ENCODE assay signal across 8 mouse cellular contexts in the genomic region with DNA sequence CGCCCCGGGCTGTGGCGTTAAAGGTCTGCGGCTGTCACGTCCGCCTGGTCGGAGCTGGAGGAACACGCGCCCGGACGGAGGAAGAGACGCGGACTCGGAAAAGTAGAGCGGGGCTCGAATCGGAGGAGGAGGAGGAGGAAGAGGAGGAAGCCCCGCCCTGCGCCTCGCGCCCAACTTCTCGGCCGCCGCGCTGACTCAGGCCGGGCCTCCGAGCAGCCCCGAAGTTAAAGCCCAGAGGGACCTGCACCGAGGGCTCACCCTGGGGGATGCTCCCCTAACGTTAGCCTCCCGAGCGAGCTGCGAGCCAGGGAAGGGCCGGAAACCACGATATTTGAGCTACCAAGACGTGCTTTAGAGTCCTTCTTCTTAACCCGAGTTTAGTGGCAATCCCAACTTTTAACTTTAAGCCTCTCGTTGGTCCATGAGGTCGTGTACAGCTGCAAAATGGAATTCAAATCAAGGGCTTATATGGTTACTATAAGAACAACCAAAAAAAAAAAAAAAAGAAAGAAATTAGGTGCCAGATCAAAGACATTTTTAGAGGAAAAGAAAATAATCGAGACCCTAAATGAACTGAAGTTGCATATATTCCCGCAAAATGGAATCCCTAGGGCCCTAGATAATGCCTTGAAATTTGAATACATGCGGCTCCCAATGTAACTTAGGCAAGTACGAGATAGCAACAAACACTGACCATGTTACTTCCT. TPM values are rescaled to one million over a fixed set of nuclear protein-coding genes. Genes with fewer than 3 reads are reported as not detected.
A peak's percentile ranks its signal among the peaks of the same experiment; 100 is the strongest.
DNase-seq lines count a peak whose midpoint lies in the region; ATAC-seq and TF ChIP-seq lines count a peak whose summit lies in the region.

A gene (minus strand): TSS at position 121 of the 707 bp plus-strand sequence.

- H3K9ac ChIP-seq in heart, embryonic 13.5 days = peak within 1 kb of the TSS; percentile 98
- H3K9ac ChIP-seq in kidney, postnatal 0 days (ENCODE audit: low read depth, low read length) = peak within 1 kb of the TSS; percentile 99
- H3K9ac ChIP-seq in liver, embryonic 11.5 days (ENCODE audit: low read depth, low read length) = peak within 1 kb of the TSS; percentile 97
- H3K9ac ChIP-seq in stomach, embryonic 15.5 days = peak within 1 kb of the TSS; percentile 90

- DNase-seq in B cell, adult 2 months = peak; percentile 75
- peak; percentile 93 to 94 for DNase-seq in adrenal gland, postnatal 36 days
- DNase-seq in kidney, postnatal 0 days (ENCODE audit: low spot score) = peak; percentile 84
- no peak for DNase-seq in liver, embryonic 11.5 days (ENCODE audit: low spot score)

- peak within 1 kb of the TSS; percentile 98 for H3K27ac ChIP-seq in heart, embryonic 13.5 days (replicated peaks)
- peak within 1 kb of the TSS; percentile 98 for H3K27ac ChIP-seq in kidney, postnatal 0 days
- peak within 1 kb of the TSS; percentile 96 for H3K27ac ChIP-seq in liver, embryonic 11.5 days (ENCODE audit: low read depth, low read length)
- peak within 1 kb of the TSS; percentile 97 for H3K27ac ChIP-seq in stomach, embryonic 15.5 days

- H3K4me3 ChIP-seq in heart, embryonic 13.5 days = peak within 1 kb of the TSS; percentile 95
- H3K4me3 ChIP-seq in kidney, postnatal 0 days (replicated peaks; ENCODE audit: low read depth, low read length) = peak within 1 kb of the TSS; percentile 97
- peak within 1 kb of the TSS; percentile 95 for H3K4me3 ChIP-seq in liver, embryonic 11.5 days (ENCODE audit: low read depth, low read length)
- H3K4me3 ChIP-seq in myocyte = peak within 1 kb of the TSS; percentile 67
- peak within 1 kb of the TSS; percentile 81 for H3K4me3 ChIP-seq in stomach, embryonic 15.5 days (replicated peaks)

- TF ChIP-seq POLR2A in myocyte (IDR thresholded peaks at IDR 0.05; ENCODE audit: insufficient read length, low read depth) = peak; percentile 57

- ATAC-seq in erythroid progenitor cell, adult 5-6 weeks (replicated peaks; ENCODE audit: low FRiP score, poor library complexity, severe bottlenecking) = peak; percentile 91
- ATAC-seq in heart, embryonic 13.5 days (ENCODE audit: extremely low read depth, insufficient number of reproducible peaks, low FRiP score, low TSS enrichment) = peak; percentile 58; the same call in 1 of the 2 replicates
- peak; percentile 63 for ATAC-seq in kidney, postnatal 0 days (replicated peaks; ENCODE audit: low FRiP score, low read depth)
- peak; percentile 82 for ATAC-seq in liver, embryonic 11.5 days (replicated peaks; ENCODE audit: low FRiP score)
- peak; percentile 82 for ATAC-seq in stomach, embryonic 15.5 days (ENCODE audit: insufficient read depth, low FRiP score, low read depth)

- H3K4me1 ChIP-seq in heart, embryonic 13.5 days = peaks cover 25% of the 10 kb centered on the region
- peaks cover 8% of the 10 kb centered on the region for H3K4me1 ChIP-seq in kidney, postnatal 0 days (replicated peaks; ENCODE audit: insufficient read depth, low read length)
- peaks cover 12% of the 10 kb centered on the region for H3K4me1 ChIP-seq in liver, embryonic 11.5 days (replicated peaks; ENCODE audit: control insufficient read depth, insufficient read depth, low read length)
- H3K4me1 ChIP-seq in stomach, embryonic 15.5 days = peaks cover 5% of the 10 kb centered on the region; the same call in 1 of the 2 replicates

- peak within 1 kb of the TSS; percentile 100 for H3ac ChIP-seq in myocyte (ENCODE audit: control insufficient read depth, insufficient read length)

- WGBS in heart, embryonic 13.5 days = 4% methylated on average over 43 of the region's 43 CpGs
- WGBS in kidney, postnatal 0 days = 5% methylated on average over 43 of the region's 43 CpGs
- WGBS in liver, embryonic 11.5 days = 4% methylated on average over 43 of the region's 43 CpGs
- 4% methylated on average over 40 of the region's 43 CpGs for WGBS in stomach, embryonic 15.5 days

- peaks cover 37% of the 10 kb centered on the region for H3K79me2 ChIP-seq in myocyte (ENCODE audit: control insufficient read depth, insufficient read depth)

- H3K27me3 ChIP-seq in heart, embryonic 13.5 days (replicated peaks) = no peaks in the 10 kb centered on the region
- no peaks in the 10 kb centered on the region for H3K27me3 ChIP-seq in kidney, postnatal 0 days (ENCODE audit: insufficient read depth, low read length)
- no peaks in the 10 kb centered on the region for H3K27me3 ChIP-seq in liver, embryonic 11.5 days (replicated peaks; ENCODE audit: control insufficient read depth, insufficient read depth, low read length)
- H3K27me3 ChIP-seq in myocyte (ENCODE audit: control insufficient read depth, insufficient read depth, insufficient read length) = no peaks in the 10 kb centered on the region
- H3K27me3 ChIP-seq in stomach, embryonic 15.5 days (replicated peaks) = no peaks in the 10 kb centered on the region

- H3K4me2 ChIP-seq in heart, embryonic 13.5 days = peak within 1 kb of the TSS; percentile 83
- H3K4me2 ChIP-seq in kidney, postnatal 0 days (ENCODE audit: low read length) = peak within 1 kb of the TSS; percentile 84
- H3K4me2 ChIP-seq in liver, embryonic 11.5 days = peak within 1 kb of the TSS; percentile 70
- peak within 1 kb of the TSS; percentile 92 for H3K4me2 ChIP-seq in myocyte (ENCODE audit: low read depth)
- H3K4me2 ChIP-seq in stomach, embryonic 15.5 days = peak within 1 kb of the TSS; percentile 76

- no peaks in the 10 kb centered on the region for H3K9me3 ChIP-seq in heart, embryonic 13.5 days
- no peaks in the 10 kb centered on the region for H3K9me3 ChIP-seq in kidney, postnatal 0 days (replicated peaks; ENCODE audit: low read length)
- no peaks in the 10 kb centered on the region for H3K9me3 ChIP-seq in liver, embryonic 11.5 days (ENCODE audit: control insufficient read depth, low read length)
- H3K9me3 ChIP-seq in stomach, embryonic 15.5 days = no peaks in the 10 kb centered on the region

- TF ChIP-seq CTCF in kidney, postnatal 0 days (IDR thresholded peaks at IDR 0.05; ENCODE audit: low read depth) = no peak

- H3K36me3 ChIP-seq in heart, embryonic 13.5 days = no peaks in the 10 kb centered on the region
- H3K36me3 ChIP-seq in kidney, postnatal 0 days (ENCODE audit: insufficient read depth, low read length) = no peaks in the 10 kb centered on the region
- no peaks in the 10 kb centered on the region for H3K36me3 ChIP-seq in liver, embryonic 11.5 days (ENCODE audit: control insufficient read depth, insufficient read depth, low read length)
- H3K36me3 ChIP-seq in myocyte (ENCODE audit: control insufficient read depth, insufficient read depth) = no peaks in the 10 kb centered on the region
- no peaks in the 10 kb centered on the region for H3K36me3 ChIP-seq in stomach, embryonic 15.5 days

TF ChIP-seq in myocyte, 11 proteins besides CTCF, POLR2A, EP300 and RAD21:
- TF ChIP-seq POLR2AphosphoS2 (IDR thresholded peaks at IDR 0.05; ENCODE audit: insufficient read length, low read depth) (peak; percentile 47), TCF12 (IDR thresholded peaks at IDR 0.05; ENCODE audit: insufficient read depth, poor library complexity, severe bottlenecking) (no peak), SRF (IDR thresholded peaks at IDR 0.05; ENCODE audit: control insufficient read depth, insufficient read length, low read depth) (no peak)

RNA-seq across cellular contexts. Expression of the gene that starts here (rescaled TPM):
- 100 to 1,000 TPM; 153 to 179 TPM for total RNA-seq in adrenal gland, postnatal 36 days (2021)
- 53.0 and 54.1 TPM in 2 replicates for total RNA-seq in erythroid progenitor cell, adult 5-6 weeks (2015; ENCODE audit: low replicate concordance)
- total RNA-seq in erythroid progenitor cell, adult 5-6 weeks (2017; ENCODE audit: low replicate concordance) = 34.0 and 34.1 TPM in 2 replicates
- polyA plus RNA-seq in heart, embryonic 13.5 days (2015; fragmentation: Nextera tagmentation; extraction: Ambion mirVana) = 19.1 and 20.8 TPM in 2 replicates
- 25.5 and 26.5 TPM in 2 replicates for polyA plus RNA-seq in kidney, postnatal 0 days (2015; fragmentation: Nextera tagmentation; extraction: Ambion mirVana)
- 43.0 and 44.8 TPM in 2 replicates for polyA plus RNA-seq in liver, embryonic 11.5 days (2014; fragmentation: Nextera tagmentation; extraction: Ambion mirVana)
- 22.4 TPM for polyA plus RNA-seq in myocyte (2012; fragmentation: generic; extraction: Trizol)
- polyA plus RNA-seq in stomach, embryonic 15.5 days (2015; fragmentation: Nextera tagmentation; extraction: Ambion mirVana) = 29.1 and 31.8 TPM in 2 replicates
